Mouse (Mus musculus): Measurements from ENCODE around the gene Triobp. TPM values are rescaled to one million over a fixed set of nuclear protein-coding genes. Genes with fewer than 3 reads are reported as not detected.

Gene Triobp
- polyA plus RNA-seq, 1 experiment from 2014 or later: 45.8 TPM

Small RNA genes lying within 50 kb of the gene (microRNA-seq; reads per million reads assigned to microRNA genes)
- gene Mir6956: not detected

Other genes starting within 250 kb of the Triobp start
- gene Elfn2, start 229.0 kb upstream of the Triobp start, polyA plus RNA-seq (2015; fragmentation: Nextera tagmentation; extraction: Ambion mirVana): 0.03 TPM in 1 of 2 replicates, not detected in the other
- 13.7 and 15.8 TPM in 2 replicates for gene Mfng, start 174.2 kb upstream of the Triobp start, polyA plus RNA-seq (2015; fragmentation: Nextera tagmentation; extraction: Ambion mirVana)
- 5.1 and 5.3 TPM in 2 replicates for gene Card10, start 144.7 kb upstream of the Triobp start, polyA plus RNA-seq (2015; fragmentation: Nextera tagmentation; extraction: Ambion mirVana)
- 34.2 and 36.1 TPM in 2 replicates for gene Cdc42ep1, start 105.1 kb upstream of the Triobp start, polyA plus RNA-seq (2015; fragmentation: Nextera tagmentation; extraction: Ambion mirVana)
- gene Lgals2, start 92.2 kb upstream of the Triobp start, polyA plus RNA-seq (2015; fragmentation: Nextera tagmentation; extraction: Ambion mirVana): 0.82 TPM in 1 of 2 replicates, not detected in the other
- 44.3 and 46.2 TPM in 2 replicates for gene Gga1, start 70.5 kb upstream of the Triobp start, polyA plus RNA-seq (2015; fragmentation: Nextera tagmentation; extraction: Ambion mirVana)
- gene Gm49510, start 48.1 kb upstream of the Triobp start, polyA plus RNA-seq (2015; fragmentation: Nextera tagmentation; extraction: Ambion mirVana): 0.20 and 0.31 TPM in 2 replicates
- 18.8 and 19.5 TPM in 2 replicates for gene Sh3bp1, start 48.0 kb upstream of the Triobp start, polyA plus RNA-seq (2015; fragmentation: Nextera tagmentation; extraction: Ambion mirVana)
- 20.2 and 21.2 TPM in 2 replicates for gene Pdxp, start 33.8 kb upstream of the Triobp start, polyA plus RNA-seq (2015; fragmentation: Nextera tagmentation; extraction: Ambion mirVana)
- 798 and 814 TPM in 2 replicates for gene Lgals1, start 21.0 kb upstream of the Triobp start, polyA plus RNA-seq (2015; fragmentation: Nextera tagmentation; extraction: Ambion mirVana)
- 37.3 and 42.9 TPM in 2 replicates for gene Nol12, start 12.8 kb upstream of the Triobp start, polyA plus RNA-seq (2015; fragmentation: Nextera tagmentation; extraction: Ambion mirVana)
- 237 and 238 TPM in 2 replicates for gene H1f0, start 80.7 kb downstream of the Triobp start, polyA plus RNA-seq (2015; fragmentation: Nextera tagmentation; extraction: Ambion mirVana)
- gene Galr3, start 94.2 kb downstream of the Triobp start, polyA plus RNA-seq (2015; fragmentation: Nextera tagmentation; extraction: Ambion mirVana): not detected in 2 replicates
- 23.9 and 25.4 TPM in 2 replicates for gene Ankrd54, start 115.2 kb downstream of the Triobp start, polyA plus RNA-seq (2015; fragmentation: Nextera tagmentation; extraction: Ambion mirVana)
- 154 and 160 TPM in 2 replicates for gene Eif3l, start 127.5 kb downstream of the Triobp start, polyA plus RNA-seq (2015; fragmentation: Nextera tagmentation; extraction: Ambion mirVana)
- gene Micall1, start 161.2 kb downstream of the Triobp start, polyA plus RNA-seq (2015; fragmentation: Nextera tagmentation; extraction: Ambion mirVana): 15.4 and 15.6 TPM in 2 replicates
- 231 and 244 TPM in 2 replicates for gene Polr2f, start 193.3 kb downstream of the Triobp start, polyA plus RNA-seq (2015; fragmentation: Nextera tagmentation; extraction: Ambion mirVana)
- gene 1700088E04Rik, start 193.5 kb downstream of the Triobp start, polyA plus RNA-seq (2015; fragmentation: Nextera tagmentation; extraction: Ambion mirVana): 6.0 TPM in 2 replicates
- gene Sox10, start 217.5 kb downstream of the Triobp start, polyA plus RNA-seq (2015; fragmentation: Nextera tagmentation; extraction: Ambion mirVana): 0.42 and 0.44 TPM in 2 replicates